Mouse (Mus musculus) bone marrow, adult 2 months (tissue): ENCODE data around the gene Gpr119. TPM values are rescaled to one million over a fixed set of nuclear protein-coding genes. Genes with fewer than 3 reads are reported as not detected.

Source experiments
- H3K27ac ChIP-seq: fragments of 200-500 bp; 2 replicates; pipeline ENCODE4 v1.5.1; 2012; ENCODE audit warnings: low read depth, mild to moderate bottlenecking, control low read depth, inconsistent platforms, low read length; ENCODE audit not compliant: control insufficient read depth, poor library complexity, insufficient read depth
- H3K4me1 ChIP-seq: fragments of 200-500 bp; 2 replicates; pipeline ENCODE4 v1.6.1; 2011; ENCODE audit warnings: low read length; ENCODE audit not compliant: control insufficient read depth, insufficient read depth
- H3K4me3 ChIP-seq: fragments of 200-500 bp; replicated peaks from 2 replicates; pipeline ENCODE3; 2011; ENCODE audit warnings: mild to moderate bottlenecking, low read depth, low read length, control low read depth; ENCODE audit not compliant: control insufficient read depth
- CTCF ChIP-seq: fragments of 200-500 bp; IDR thresholded peaks from 2 replicates; pipeline ENCODE4 v1.5.1; 2011; ENCODE audit warnings: low read length, control low read depth; ENCODE audit not compliant: control insufficient read depth, insufficient read depth
- POLR2A ChIP-seq: fragments of 200-500 bp; IDR thresholded peaks from 2 replicates; pipeline ENCODE4 v1.6.1; 2011; ENCODE audit warnings: low read depth, mild to moderate bottlenecking, control low read depth, low read length, borderline replicate concordance; ENCODE audit not compliant: control insufficient read depth
- WGBS: fragments of 180-500 bp; shearing (Covaris S2); methylation state at CpG from one replicate; pipeline ENCODE4 v1.1.7; 2018; 5-methylcytosine and 5-hydroxymethylcytosine counted together
- polyA plus RNA-seq: library from polyadenylated mRNA; stranded (reverse); fragments of >200 nt; gene quantifications from 2 replicates; pipeline ENCODE4 v1.2.4, GENCODE M21; 2011; ENCODE audit warnings: low replicate concordance; ENCODE audit not compliant: missing spikeins, insufficient read depth, insufficient read length

Gpr119 gene
- not detected in 2 replicates for polyA plus RNA-seq

GRCm38 (mm10) chrX:48674171-48674570 is at the start of gene Gpr119:
Gene Gpr119 (minus strand): TSS chrX:48674478.
- H3K4me1 ChIP-seq = no peaks in the 10 kb centered on the region
- no peak within 1 kb of the TSS for H3K4me3 ChIP-seq
- 53% methylated on average over 4 of the region's 4 CpGs for WGBS
- H3K27ac ChIP-seq = no peak within 1 kb of the TSS
- no peak for TF ChIP-seq POLR2A
- TF ChIP-seq CTCF = no peak

- Histone ChIP-seq H3K4me3 (no peak overlapping the region), H3K4me1 (no peaks in the 10 kb centered on the region), H3K27ac (no peak overlapping the region)
- WGBS = 62% methylated on average over 8 of the region's 8 CpGs
- TF ChIP-seq POLR2A = no peak
- no peak for TF ChIP-seq CTCF
These were observed 38.6 kb upstream of the Gpr119 start for GRCm38 (mm10) chrX:48712846-48713245.

- H3K4me1 ChIP-seq = no peaks in the 10 kb centered on the region
- TF ChIP-seq POLR2A (no peak), CTCF (no peak)
- no peak overlapping the region for H3K4me3 ChIP-seq
- H3K27ac ChIP-seq = no peak overlapping the region
- WGBS = 89% methylated on average over 10 of the region's 10 CpGs
These were observed 35.4 kb upstream of the Gpr119 start for GRCm38 (mm10) chrX:48709701-48710100.

- 6% methylated on average over 41 of the region's 42 CpGs for WGBS
- no peak for TF ChIP-seq CTCF
- 0 out of 2 replicates have a peak, but pooled peaks have one; percentile 32 for TF ChIP-seq POLR2A
- Histone ChIP-seq H3K4me1 (peaks cover 1% of the 10 kb centered on the region; the same call in 1 of the 2 replicates), H3K27ac (peak within 1 kb of the TSS; percentile 85), H3K4me3 (peak within 1 kb of the TSS; percentile 93)
These were observed 20.6 kb upstream of the Gpr119 start, which contains the start of gene Rbmx2 for GRCm38 (mm10) chrX:48694864-48695371. Gene Rbmx2 (plus strand): TSS chrX:48695004.

GRCm38 (mm10) chrX:48694460-48694859 is 20.2 kb upstream of the Gpr119 start:
- whole genome bisulfite sequencing = 19% methylated on average over 6 of the region's 6 CpGs
- Histone ChIP-seq H3K4me1 (peaks cover 1% of the 10 kb centered on the region; the same call in 1 of the 2 replicates), H3K4me3 (peak overlapping the region; percentile 38), H3K27ac (no peak overlapping the region)
- no peak for TF ChIP-seq CTCF
- TF ChIP-seq POLR2A = no peak

- Histone ChIP-seq H3K4me3 (no peak overlapping the region), H3K27ac (no peak overlapping the region), H3K4me1 (no peaks in the 10 kb centered on the region)
- WGBS = 68% methylated on average over 5 of the region's 5 CpGs
- no peak for TF ChIP-seq POLR2A
- no peak for TF ChIP-seq CTCF
These were observed 9.6 kb upstream of the Gpr119 start for GRCm38 (mm10) chrX:48683857-48684256.

- no peaks in the 10 kb centered on the region for H3K4me1 ChIP-seq
- no peak overlapping the region for H3K4me3 ChIP-seq
- 13% methylated on average over 3 of the region's 3 CpGs for WGBS
- H3K27ac ChIP-seq = no peak overlapping the region
- TF ChIP-seq POLR2A (no peak), CTCF (peak; percentile 26; the same call in 1 of the 2 replicates)
These were observed 9.2 kb upstream of the Gpr119 start for GRCm38 (mm10) chrX:48683451-48683850.

- Histone ChIP-seq H3K27ac (no peak overlapping the region), H3K4me1 (no peaks in the 10 kb centered on the region), H3K4me3 (no peak overlapping the region)
- 23% methylated on average over 3 of the region's 3 CpGs for WGBS
- TF ChIP-seq POLR2A = no peak
These were observed 2.6 kb downstream of the Gpr119 start for GRCm38 (mm10) chrX:48671714-48672113.

GRCm38 (mm10) chrX:48669588-48669987 is 4.7 kb downstream of the Gpr119 start:
- WGBS = 68% methylated on average over 3 of the region's 3 CpGs
- no peak for TF ChIP-seq POLR2A
- TF ChIP-seq CTCF = no peak
- Histone ChIP-seq H3K4me3 (no peak overlapping the region), H3K4me1 (no peaks in the 10 kb centered on the region), H3K27ac (no peak overlapping the region)
